Mouse (Mus musculus) hindbrain, embryonic 13.5 days (tissue): ENCODE measurements around the gene Zfp354b. TPM values are rescaled to one million over a fixed set of nuclear protein-coding genes. Genes with fewer than 3 reads are reported as not detected.
A peak's percentile ranks its signal among the peaks of the same experiment; 100 is the strongest.

Source experiments
- ATAC-seq: fragments of 200-750 bp; cut with Nextera tagmentation; 2 replicates; pipeline ENCODE4 v1.8.0; 2017; ENCODE audit warnings: moderate TSS enrichment; ENCODE audit not compliant: low FRiP score
- H3K27ac ChIP-seq: fragments of 300-500 bp; sonication (generic); 2 replicates; pipeline ENCODE4 v1.5.1; 2015; ENCODE audit warnings: inconsistent platforms, mild to moderate bottlenecking, moderate library complexity
- H3K27me3 ChIP-seq: fragments of 300-500 bp; sonication (generic); 2 replicates; pipeline ENCODE4 v1.6.1; 2015; ENCODE audit warnings: mild to moderate bottlenecking, inconsistent platforms
- H3K36me3 ChIP-seq: fragments of 300-500 bp; sonication (generic); 2 replicates; pipeline ENCODE4 v1.6.1; 2015; ENCODE audit warnings: mild to moderate bottlenecking, inconsistent platforms
- H3K4me1 ChIP-seq: fragments of 300-500 bp; sonication (generic); replicated peaks from 2 replicates; pipeline ENCODE4 v1.6.1; 2015; ENCODE audit warnings: inconsistent platforms
- H3K4me2 ChIP-seq: fragments of 300-500 bp; sonication (generic); 2 replicates; pipeline ENCODE4 v1.6.1; 2015; ENCODE audit warnings: inconsistent platforms, mild to moderate bottlenecking, moderate library complexity
- H3K4me3 ChIP-seq: fragments of 300-500 bp; sonication (generic); 2 replicates; pipeline ENCODE4 v1.5.1; 2015; ENCODE audit warnings: mild to moderate bottlenecking, inconsistent platforms
- H3K9ac ChIP-seq: fragments of 300-500 bp; sonication (generic); 2 replicates; pipeline ENCODE4 v1.6.1; 2015; ENCODE audit warnings: mild to moderate bottlenecking, inconsistent platforms
- H3K9me3 ChIP-seq: fragments of 300-500 bp; sonication (generic); 2 replicates; pipeline ENCODE4 v1.6.1; 2016; ENCODE audit warnings: inconsistent platforms
- WGBS: fragments of 180-500 bp; shearing (Covaris S2); methylation state at CpG from one replicate; pipeline ENCODE4 v1.1.7; 2015; 5-methylcytosine and 5-hydroxymethylcytosine counted together
- polyA plus RNA-seq: library from polyadenylated mRNA; unstranded; fragments of >200 nt; fragmentation: Nextera tagmentation; extraction: Ambion mirVana; gene quantifications from 2 replicates; pipeline ENCODE4 v1.2.1, GENCODE M21; 2015

Zfp354b gene
- 3.4 and 4.3 TPM in 2 replicates for polyA plus RNA-seq

DNA sequence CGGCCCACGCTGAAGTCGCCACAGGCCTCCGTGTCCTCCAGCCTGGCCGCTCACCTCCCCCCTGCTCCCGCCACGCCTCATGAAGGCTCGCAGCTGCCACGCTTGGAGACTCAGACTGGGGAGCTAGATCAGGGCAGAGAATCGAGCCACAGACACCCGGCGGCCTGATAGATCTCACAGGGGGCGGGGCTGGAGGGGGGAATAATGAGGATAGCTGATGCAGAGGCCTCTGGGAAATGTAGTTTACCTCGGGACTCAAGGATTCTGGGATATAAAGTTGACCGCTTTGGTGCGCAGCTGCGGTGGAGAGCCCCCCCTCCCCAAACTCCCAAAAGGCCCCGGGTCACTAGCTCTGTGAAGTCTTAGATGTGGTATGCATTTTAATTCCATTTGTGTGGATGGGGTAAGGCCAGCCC is at the start of gene Zfp354b:
Zfp354b (minus strand) TSS at position 183 of the 416 bp plus-strand sequence.
- no peaks in the 10 kb centered on the region for H3K9me3 ChIP-seq
- H3K4me1 ChIP-seq, result peaks cover 15% of the 10 kb centered on the region
- peak within 1 kb of the TSS; percentile 80 for H3K9ac ChIP-seq
- peaks cover 4% of the 10 kb centered on the region; the same call in 1 of the 2 replicates for H3K27me3 ChIP-seq
- H3K36me3 ChIP-seq, result no peaks in the 10 kb centered on the region
- peak within 1 kb of the TSS; percentile 65 for H3K4me3 ChIP-seq
- peak within 1 kb of the TSS; percentile 89 for H3K4me2 ChIP-seq
- peak within 1 kb of the TSS; percentile 87 for H3K27ac ChIP-seq
- under 1% methylated on average over 18 of the region's 18 CpGs for WGBS
- peak; percentile 96 for ATAC-seq

DNA sequence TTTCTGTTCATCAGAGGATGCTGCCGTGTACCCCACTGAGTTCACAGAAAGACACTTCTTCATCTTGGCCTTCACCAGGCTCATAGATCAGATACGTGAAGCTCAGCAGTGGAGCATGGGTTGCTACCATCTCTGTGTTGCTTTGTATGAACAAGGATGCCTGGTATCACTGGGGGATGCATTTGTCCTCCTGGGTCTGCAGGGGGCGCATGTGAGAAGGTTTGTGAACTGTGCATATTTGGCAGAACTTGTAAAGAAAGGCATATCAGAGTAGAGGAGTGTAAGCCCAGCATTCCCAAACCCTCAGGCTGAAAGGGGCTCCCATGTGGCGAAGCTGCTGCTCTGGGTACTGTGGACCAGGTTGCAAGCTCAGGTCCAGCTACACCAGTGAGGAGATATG is 45.8 kb upstream of the Zfp354b start:
- Histone ChIP-seq H3K4me3 (no peak overlapping the region), H3K36me3 (no peaks in the 10 kb centered on the region), H3K27me3 (no peaks in the 10 kb centered on the region), H3K27ac (no peak overlapping the region), H3K9me3 (no peaks in the 10 kb centered on the region), H3K4me2 (no peak overlapping the region), H3K4me1 (no peaks in the 10 kb centered on the region), H3K9ac (no peak overlapping the region)
- no peak for ATAC-seq
- WGBS, result 74% methylated on average over 4 of the region's 4 CpGs

GRCm38 (mm10) chr11:50966230-50966629 is 34.8 kb upstream of the Zfp354b start, which contains the start of gene Olfr1378:
TSS of gene Olfr1378 (plus strand) at chr11:50966530.
- Histone ChIP-seq H3K27ac (no peak within 1 kb of the TSS), H3K4me3 (no peak within 1 kb of the TSS), H3K4me2 (no peak within 1 kb of the TSS), H3K27me3 (0 out of 2 replicates have a peak, but pooled peaks cover 3% of the 10 kb centered on the region), H3K4me1 (no peaks in the 10 kb centered on the region), H3K36me3 (no peaks in the 10 kb centered on the region), H3K9me3 (no peaks in the 10 kb centered on the region), H3K9ac (no peak within 1 kb of the TSS)
- 88% methylated on average over 11 of the region's 11 CpGs for WGBS
- ATAC-seq, result no peak

- no peaks in the 10 kb centered on the region for H3K9me3 ChIP-seq
- H3K4me1 ChIP-seq, result no peaks in the 10 kb centered on the region
- H3K9ac ChIP-seq, result no peak overlapping the region
- ATAC-seq, result no peak
- H3K36me3 ChIP-seq, result no peaks in the 10 kb centered on the region
- 0 out of 2 replicates have a peak, but pooled peaks cover 3% of the 10 kb centered on the region for H3K27me3 ChIP-seq
- 93% methylated on average over 2 of the region's 2 CpGs for WGBS
- H3K4me2 ChIP-seq, result no peak overlapping the region
- H3K27ac ChIP-seq, result no peak overlapping the region
- H3K4me3 ChIP-seq, result no peak overlapping the region
These were observed 33.5 kb upstream of the Zfp354b start for GRCm38 (mm10) chr11:50964886-50965285.

DNA sequence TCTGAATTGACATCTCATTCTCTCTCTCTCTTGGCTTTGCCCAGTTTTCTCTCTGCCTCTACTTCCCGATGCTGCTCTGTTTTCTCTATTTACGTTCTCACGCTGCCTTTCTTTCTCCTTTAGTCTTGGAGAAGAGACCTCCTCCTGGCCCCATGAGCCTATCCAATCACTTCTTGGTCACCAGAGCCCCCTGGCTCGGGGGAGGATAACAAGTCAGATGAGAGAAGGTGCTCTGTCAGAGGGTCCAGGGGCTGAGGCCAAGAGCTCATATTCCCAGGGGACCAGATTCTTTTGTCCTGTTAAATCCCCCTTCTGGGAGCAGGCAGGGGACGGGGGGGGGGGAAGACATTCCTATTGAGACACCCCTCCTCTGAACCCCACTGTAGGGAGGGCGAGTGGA is 22.2 kb upstream of the Zfp354b start, which contains the start of gene Prop1:
Prop1 (minus strand) TSS at position 101 of the 400 bp plus-strand sequence.
- H3K36me3 ChIP-seq, result no peaks in the 10 kb centered on the region
- no peaks in the 10 kb centered on the region for H3K4me1 ChIP-seq
- no peaks in the 10 kb centered on the region for H3K27me3 ChIP-seq
- no peaks in the 10 kb centered on the region for H3K9me3 ChIP-seq
- H3K4me3 ChIP-seq, result no peak within 1 kb of the TSS
- no peak for ATAC-seq
- no peak within 1 kb of the TSS for H3K9ac ChIP-seq
- H3K27ac ChIP-seq, result no peak within 1 kb of the TSS
- H3K4me2 ChIP-seq, result no peak within 1 kb of the TSS
- WGBS, result 72% methylated on average over 6 of the region's 6 CpGs

DNA sequence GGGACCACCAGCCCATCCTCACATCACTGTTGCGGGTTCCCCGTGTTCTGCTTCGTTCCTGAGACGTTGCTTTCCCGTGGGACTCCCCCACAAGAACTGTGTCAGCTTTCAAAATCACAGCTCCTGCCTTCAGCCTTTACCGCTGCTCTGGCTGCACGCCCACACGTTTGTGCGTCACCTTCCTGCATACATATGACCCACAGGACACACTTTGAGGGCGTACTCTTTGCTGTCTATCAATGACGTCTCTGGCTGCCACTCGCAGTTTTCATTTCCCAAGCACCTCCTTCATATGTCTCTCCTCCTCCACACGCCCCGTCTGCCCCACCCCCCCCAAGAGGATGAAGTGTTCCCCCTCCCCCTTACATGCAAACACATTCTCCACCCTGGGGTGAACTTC is 20.9 kb upstream of the Zfp354b start:
- H3K4me3 ChIP-seq, result no peak overlapping the region
- no peak overlapping the region for H3K4me2 ChIP-seq
- WGBS, result 76% methylated on average over 14 of the region's 14 CpGs
- H3K9ac ChIP-seq, result no peak overlapping the region
- H3K9me3 ChIP-seq, result no peaks in the 10 kb centered on the region
- no peaks in the 10 kb centered on the region for H3K4me1 ChIP-seq
- H3K27ac ChIP-seq, result no peak overlapping the region
- H3K27me3 ChIP-seq, result no peaks in the 10 kb centered on the region
- no peaks in the 10 kb centered on the region for H3K36me3 ChIP-seq
- no peak for ATAC-seq

DNA sequence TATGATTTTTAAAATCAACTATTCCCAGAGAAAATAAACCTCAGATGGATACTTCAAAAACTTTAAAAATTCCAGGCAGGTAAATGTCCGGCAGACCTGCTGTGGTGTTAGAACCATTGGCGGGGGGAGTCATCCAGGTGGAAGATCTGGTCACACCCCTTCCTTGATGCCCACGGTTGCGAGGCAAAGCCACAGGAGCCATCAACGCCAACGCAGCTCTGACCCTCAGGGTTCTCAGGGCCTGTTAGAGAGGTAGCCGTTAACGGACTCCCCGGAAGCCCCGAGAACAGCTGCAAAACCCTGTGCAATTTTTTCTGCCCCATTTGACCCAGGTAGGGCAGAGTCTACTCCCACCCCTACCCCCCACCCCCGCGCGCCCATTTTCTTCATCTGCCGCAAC is 12.1 kb upstream of the Zfp354b start, which contains the start of gene 4933414I15Rik:
4933414I15Rik (minus strand) TSS at position 260 of the 400 bp plus-strand sequence.
- Histone ChIP-seq H3K27ac (no peak within 1 kb of the TSS), H3K4me3 (no peak within 1 kb of the TSS), H3K4me2 (no peak within 1 kb of the TSS), H3K4me1 (no peaks in the 10 kb centered on the region), H3K9me3 (no peaks in the 10 kb centered on the region), H3K27me3 (no peaks in the 10 kb centered on the region), H3K36me3 (no peaks in the 10 kb centered on the region), H3K9ac (no peak within 1 kb of the TSS)
- 87% methylated on average over 14 of the region's 14 CpGs for WGBS
- no peak for ATAC-seq

DNA sequence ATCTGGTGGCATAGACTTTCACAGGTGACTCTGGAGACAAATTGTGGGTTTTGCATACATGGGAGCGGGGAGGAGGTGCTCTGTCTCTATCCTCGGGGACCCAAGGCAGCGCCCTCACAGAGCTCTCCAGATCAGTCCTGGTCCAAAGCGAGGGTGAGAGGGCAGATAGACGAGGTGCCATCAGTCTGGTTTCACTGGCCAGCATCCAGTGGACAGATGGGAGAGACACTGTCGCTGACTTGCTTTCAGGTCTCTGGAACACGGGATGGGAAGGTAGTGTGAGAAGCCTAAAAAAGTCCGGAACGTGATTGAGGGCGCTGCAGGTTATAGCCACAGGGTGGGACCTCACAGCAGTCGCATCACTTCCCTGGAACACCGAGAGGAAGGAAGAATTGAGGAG is 11.0 kb upstream of the Zfp354b start:
- 77% methylated on average over 12 of the region's 12 CpGs for WGBS
- no peak overlapping the region for H3K27ac ChIP-seq
- H3K4me1 ChIP-seq, result no peaks in the 10 kb centered on the region
- H3K27me3 ChIP-seq, result no peaks in the 10 kb centered on the region
- no peak for ATAC-seq
- H3K4me3 ChIP-seq, result no peak overlapping the region
- H3K9me3 ChIP-seq, result no peaks in the 10 kb centered on the region
- H3K36me3 ChIP-seq, result no peaks in the 10 kb centered on the region
- no peak overlapping the region for H3K4me2 ChIP-seq
- H3K9ac ChIP-seq, result no peak overlapping the region

GRCm38 (mm10) chr11:50939621-50940366 is 8.4 kb upstream of the Zfp354b start:
- no peaks in the 10 kb centered on the region for H3K4me1 ChIP-seq
- no peaks in the 10 kb centered on the region for H3K36me3 ChIP-seq
- no peaks in the 10 kb centered on the region for H3K27me3 ChIP-seq
- no peak overlapping the region for H3K27ac ChIP-seq
- ATAC-seq, result peak; percentile 54; the same call in 1 of the 2 replicates
- WGBS, result 36% methylated on average over 14 of the region's 14 CpGs
- no peak overlapping the region for H3K9ac ChIP-seq
- no peak overlapping the region for H3K4me3 ChIP-seq
- H3K4me2 ChIP-seq, result no peak overlapping the region
- no peaks in the 10 kb centered on the region for H3K9me3 ChIP-seq

DNA sequence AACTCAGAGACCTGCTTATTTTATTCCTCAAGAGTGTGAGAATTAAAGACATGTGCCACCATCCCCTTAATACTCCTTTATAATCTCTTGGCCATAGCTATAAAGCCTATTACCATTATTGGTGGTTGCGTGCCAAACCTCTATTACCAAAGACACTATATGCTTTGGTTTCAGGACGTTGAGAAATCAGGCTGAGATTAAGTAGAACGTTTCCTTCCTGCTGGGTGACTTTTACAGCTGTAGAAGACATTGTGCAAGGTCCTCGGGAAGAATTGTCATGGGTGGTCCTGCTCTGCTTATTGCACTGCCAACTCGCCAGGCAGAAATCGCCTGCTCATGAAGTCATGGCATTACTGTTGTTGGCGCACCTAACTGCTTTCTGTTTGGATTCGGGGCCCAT is 7.0 kb upstream of the Zfp354b start:
- Histone ChIP-seq H3K27me3 (no peaks in the 10 kb centered on the region), H3K27ac (no peak overlapping the region), H3K4me2 (no peak overlapping the region), H3K9me3 (no peaks in the 10 kb centered on the region), H3K36me3 (no peaks in the 10 kb centered on the region), H3K4me1 (no peaks in the 10 kb centered on the region), H3K9ac (no peak overlapping the region), H3K4me3 (no peak overlapping the region)
- ATAC-seq, result no peak
- 84% methylated on average over 8 of the region's 8 CpGs for WGBS

GRCm38 (mm10) chr11:50932040-50932439 is 607 bp upstream of the Zfp354b start:
- H3K4me2 ChIP-seq, result peak overlapping the region; percentile 89
- H3K4me3 ChIP-seq, result peak overlapping the region; percentile 65
- no peaks in the 10 kb centered on the region for H3K36me3 ChIP-seq
- H3K27ac ChIP-seq, result peak overlapping the region; percentile 58; the same call in 1 of the 2 replicates
- H3K9ac ChIP-seq, result 0 out of 2 replicates have a peak overlapping the region, but pooled peaks have one; percentile 44
- H3K4me1 ChIP-seq, result peaks cover 15% of the 10 kb centered on the region
- ATAC-seq, result peak; percentile 58
- WGBS, result 56% methylated on average over 1 of the region's 1 CpGs
- H3K27me3 ChIP-seq, result peaks cover 4% of the 10 kb centered on the region; the same call in 1 of the 2 replicates
- no peaks in the 10 kb centered on the region for H3K9me3 ChIP-seq

DNA sequence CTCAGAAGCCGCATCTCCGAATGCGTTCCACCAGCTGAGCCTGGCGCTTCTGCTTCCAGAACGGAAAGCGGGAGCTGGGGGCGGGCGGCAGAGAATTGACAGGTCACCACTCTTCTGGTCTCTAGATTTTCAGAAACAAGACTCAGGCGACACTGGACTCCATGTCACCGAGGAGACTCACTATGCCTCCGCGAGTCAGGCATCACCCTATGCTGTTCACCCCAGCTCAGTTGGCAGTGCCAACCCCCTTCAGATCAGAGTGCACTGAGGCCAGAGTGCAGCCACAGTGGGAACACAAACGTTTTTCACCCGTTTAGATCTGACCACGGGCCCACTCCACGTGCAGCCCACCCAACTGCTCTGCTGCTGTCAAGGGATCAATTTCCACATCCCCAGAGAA is 412 bp downstream of the Zfp354b start:
- Histone ChIP-seq H3K4me3 (peak overlapping the region; percentile 65), H3K9ac (peak overlapping the region; percentile 80), H3K36me3 (no peaks in the 10 kb centered on the region), H3K27ac (peak overlapping the region; percentile 87), H3K27me3 (peaks cover 4% of the 10 kb centered on the region; the same call in 1 of the 2 replicates), H3K4me2 (peak overlapping the region; percentile 89), H3K4me1 (peaks cover 15% of the 10 kb centered on the region), H3K9me3 (no peaks in the 10 kb centered on the region)
- peak; percentile 80 for ATAC-seq
- WGBS, result 2% methylated on average over 16 of the region's 16 CpGs
